Mouse (Mus musculus) hindbrain, embryonic 15.5 days (tissue): ENCODE measurements at regions not wholly inside any gene's neighbourhood (a gene's known extent, or its start where the extent isn't known, plus 50 kb on each side); places are given as distances from the start of the nearest gene placed in this dataset.

ENCODE experiments used
- ATAC-seq: fragments of 200-750 bp; cut with Nextera tagmentation; 2 replicates; pipeline ENCODE4 v1.8.0; 2017; ENCODE audit warnings: low read depth, moderate number of reproducible peaks, moderate TSS enrichment; ENCODE audit not compliant: low FRiP score
- H3K27ac ChIP-seq: fragments of 300-500 bp; sonication (generic); replicated peaks from 2 replicates; pipeline ENCODE4 v1.5.1; 2015; ENCODE audit warnings: mild to moderate bottlenecking, inconsistent platforms
- H3K27me3 ChIP-seq: fragments of 300-500 bp; sonication (generic); 2 replicates; pipeline ENCODE4 v1.6.1; 2015; ENCODE audit warnings: control low read depth, inconsistent platforms
- H3K36me3 ChIP-seq: fragments of 300-500 bp; sonication (generic); 2 replicates; pipeline ENCODE4 v1.6.1; 2015; ENCODE audit warnings: control low read depth, inconsistent platforms
- H3K4me1 ChIP-seq: fragments of 300-500 bp; sonication (generic); replicated peaks from 2 replicates; pipeline ENCODE4 v1.6.1; 2015; ENCODE audit warnings: control low read depth, inconsistent platforms
- H3K4me2 ChIP-seq: fragments of 300-500 bp; sonication (generic); 2 replicates; pipeline ENCODE4 v1.6.1; 2015; ENCODE audit warnings: moderate library complexity, mild to moderate bottlenecking, inconsistent platforms
- H3K4me3 ChIP-seq: fragments of 300-500 bp; sonication (generic); 2 replicates; pipeline ENCODE4 v1.5.1; 2015; ENCODE audit warnings: mild to moderate bottlenecking, inconsistent platforms
- H3K9ac ChIP-seq: fragments of 300-500 bp; sonication (generic); 2 replicates; pipeline ENCODE4 v1.6.1; 2015; ENCODE audit warnings: inconsistent platforms
- H3K9me3 ChIP-seq: fragments of 300-500 bp; sonication (generic); 2 replicates; pipeline ENCODE4 v1.6.1; 2016; ENCODE audit warnings: control low read depth, inconsistent platforms
- WGBS: fragments of 180-500 bp; shearing (Covaris S2); methylation state at CpG from one replicate; pipeline ENCODE4 v1.1.7; 2015; 5-methylcytosine and 5-hydroxymethylcytosine counted together

GRCm38 (mm10) chr10:93375771-93376170 lies 64.8 kb upstream of the Elk3 start:
- H3K36me3 ChIP-seq, result no peaks in the 10 kb centered on the region
- H3K9me3 ChIP-seq, result no peaks in the 10 kb centered on the region
- H3K27me3 ChIP-seq, result no peaks in the 10 kb centered on the region
- no peak overlapping the region for H3K4me2 ChIP-seq
- 0 out of 2 replicates have a peak overlapping the region, but pooled peaks have one; percentile 42 for H3K27ac ChIP-seq
- H3K9ac ChIP-seq, result no peak overlapping the region
- WGBS, result 83% methylated on average over 4 of the region's 4 CpGs
- H3K4me1 ChIP-seq, result peaks cover 14% of the 10 kb centered on the region
- no peak for ATAC-seq
- H3K4me3 ChIP-seq, result no peak overlapping the region

- no peaks in the 10 kb centered on the region for H3K27me3 ChIP-seq
- H3K4me1 ChIP-seq, result peaks cover 14% of the 10 kb centered on the region
- no peak overlapping the region for H3K9ac ChIP-seq
- H3K9me3 ChIP-seq, result no peaks in the 10 kb centered on the region
- H3K4me2 ChIP-seq, result no peak overlapping the region
- H3K4me3 ChIP-seq, result no peak overlapping the region
- no peak overlapping the region for H3K27ac ChIP-seq
- 83% methylated on average over 7 of the region's 7 CpGs for WGBS
- H3K36me3 ChIP-seq, result no peaks in the 10 kb centered on the region
- ATAC-seq, result no peak
Measured at GRCm38 (mm10) chr10:93376457-93376941, 65.6 kb upstream of the Elk3 start.

- H3K27me3 ChIP-seq, result no peaks in the 10 kb centered on the region
- WGBS, result 91% methylated on average over 6 of the region's 6 CpGs
- no peak for ATAC-seq
- H3K36me3 ChIP-seq, result no peaks in the 10 kb centered on the region
- no peaks in the 10 kb centered on the region for H3K4me1 ChIP-seq
- H3K4me2 ChIP-seq, result no peak overlapping the region
- no peak overlapping the region for H3K9ac ChIP-seq
- no peaks in the 10 kb centered on the region for H3K9me3 ChIP-seq
- no peak overlapping the region for H3K4me3 ChIP-seq
- H3K27ac ChIP-seq, result no peak overlapping the region
Measured at GRCm38 (mm10) chr10:93389276-93389675, 63.9 kb upstream of the Lta4h start.

- H3K9me3 ChIP-seq, result no peaks in the 10 kb centered on the region
- H3K4me1 ChIP-seq, result no peaks in the 10 kb centered on the region
- no peak for ATAC-seq
- no peak overlapping the region for H3K9ac ChIP-seq
- no peak overlapping the region for H3K4me2 ChIP-seq
- no peaks in the 10 kb centered on the region for H3K27me3 ChIP-seq
- H3K27ac ChIP-seq, result no peak overlapping the region
- H3K36me3 ChIP-seq, result no peaks in the 10 kb centered on the region
- WGBS, result 75% methylated on average over 5 of the region's 5 CpGs
- H3K4me3 ChIP-seq, result no peak overlapping the region
Measured at GRCm38 (mm10) chr10:93391296-93391695, 61.9 kb upstream of the Lta4h start.

- Histone ChIP-seq H3K9ac (no peak overlapping the region), H3K4me3 (no peak overlapping the region), H3K27ac (no peak overlapping the region), H3K4me1 (no peaks in the 10 kb centered on the region), H3K36me3 (no peaks in the 10 kb centered on the region), H3K9me3 (no peaks in the 10 kb centered on the region), H3K4me2 (no peak overlapping the region), H3K27me3 (no peaks in the 10 kb centered on the region)
- 76% methylated on average over 1 of the region's 1 CpGs for WGBS
- no peak for ATAC-seq
Measured at GRCm38 (mm10) chr10:93393902-93394301, 59.3 kb upstream of the Lta4h start.

GRCm38 (mm10) chr10:93397711-93398110 lies 55.5 kb upstream of the Lta4h start:
- H3K4me3 ChIP-seq, result no peak overlapping the region
- no peak overlapping the region for H3K4me2 ChIP-seq
- no peaks in the 10 kb centered on the region for H3K4me1 ChIP-seq
- 91% methylated on average over 5 of the region's 5 CpGs for WGBS
- no peak for ATAC-seq
- H3K9me3 ChIP-seq, result no peaks in the 10 kb centered on the region
- no peaks in the 10 kb centered on the region for H3K27me3 ChIP-seq
- no peak overlapping the region for H3K9ac ChIP-seq
- H3K27ac ChIP-seq, result no peak overlapping the region
- H3K36me3 ChIP-seq, result no peaks in the 10 kb centered on the region

- no peak for ATAC-seq
- WGBS, result 87% methylated on average over 11 of the region's 11 CpGs
- Histone ChIP-seq H3K27me3 (no peaks in the 10 kb centered on the region), H3K36me3 (no peaks in the 10 kb centered on the region), H3K4me3 (no peak overlapping the region), H3K9me3 (no peaks in the 10 kb centered on the region), H3K4me1 (no peaks in the 10 kb centered on the region), H3K27ac (no peak overlapping the region), H3K9ac (no peak overlapping the region), H3K4me2 (no peak overlapping the region)
Measured at GRCm38 (mm10) chr10:93398531-93399320, 54.5 kb upstream of the Lta4h start.

GRCm38 (mm10) chr10:93402689-93403509 lies 50.3 kb upstream of the Lta4h start:
- no peak for ATAC-seq
- no peak overlapping the region for H3K9ac ChIP-seq
- no peaks in the 10 kb centered on the region for H3K27me3 ChIP-seq
- no peaks in the 10 kb centered on the region for H3K9me3 ChIP-seq
- H3K4me1 ChIP-seq, result no peaks in the 10 kb centered on the region
- 69% methylated on average over 5 of the region's 5 CpGs for WGBS
- H3K4me3 ChIP-seq, result no peak overlapping the region
- no peaks in the 10 kb centered on the region for H3K36me3 ChIP-seq
- no peak overlapping the region for H3K27ac ChIP-seq
- H3K4me2 ChIP-seq, result no peak overlapping the region
